10 mouse cellular contexts compared by ENCODE assay signal in the genomic region with DNA sequence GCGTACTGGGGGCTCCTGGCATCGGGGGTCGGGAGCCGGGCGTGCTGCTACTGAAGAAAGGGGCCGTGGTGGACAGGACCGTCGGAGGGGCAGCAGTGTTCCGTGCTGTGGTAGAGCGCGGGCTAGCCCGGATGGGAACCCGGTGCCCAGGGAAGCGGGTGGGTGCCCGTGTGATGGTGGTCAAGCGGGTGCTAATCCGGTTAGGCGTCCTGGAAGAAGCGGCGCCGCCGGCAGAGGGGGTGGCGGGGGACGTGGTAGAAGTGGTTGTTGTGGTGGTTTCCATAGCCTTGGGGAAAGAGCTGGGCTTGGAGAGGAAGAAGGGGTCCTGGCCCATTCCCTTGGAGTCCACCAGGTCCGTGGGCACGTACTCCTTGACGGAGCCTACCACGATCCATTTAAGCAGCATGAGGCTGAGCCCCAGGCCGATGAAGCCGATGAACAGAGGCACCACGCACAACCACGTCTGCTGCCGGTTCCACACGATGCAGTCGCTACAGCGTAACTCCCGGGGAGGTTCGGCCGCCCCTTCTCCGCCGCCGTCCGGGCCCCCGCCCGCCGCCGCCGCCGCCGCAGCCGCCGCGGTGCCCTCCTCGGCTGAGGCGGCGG. TPM values are rescaled to one million over a fixed set of nuclear protein-coding genes. Genes with fewer than 3 reads are reported as not detected.
DNase-seq lines count a peak whose midpoint lies in the region; ATAC-seq and TF ChIP-seq lines count a peak whose summit lies in the region.
"Had no signal": no experiment of that assay in that cellular context is flagged by ENCODE, and none has a peak within 500 bp of the region (broad histone marks: within the 10 kb centered on the region; RNA-seq: fewer than 3 reads in every experiment).

No protein-coding gene starts in this region.

- intact Hi-C loops in left cerebral cortex, adult 2 months (cut with DNase I) = loop anchor here (1.0 to 5.0 kb wide), 2 partner anchors 365 to 480 kb away; no protein-coding TSS in a partner anchor
- intact Hi-C loops in heart, postnatal 14 days (cut with DNase I) = no loop called here

- H3K9ac ChIP-seq in heart, embryonic 16.5 days (ENCODE audit: low read length) = peak overlapping the region; percentile 20; the same call in 1 of the 2 replicates
- H3K9ac ChIP-seq in forebrain, embryonic 13.5 days = peak overlapping the region; percentile 84
- H3K9ac ChIP-seq in midbrain, embryonic 16.5 days (ENCODE audit: low read depth, low read length) = peak overlapping the region; percentile 92

- ATAC-seq in heart, embryonic 16.5 days (replicated peaks; ENCODE audit: extremely low read depth, insufficient read depth, low FRiP score) = no peak
- peak; percentile 52 for ATAC-seq in forebrain, embryonic 13.5 days
- peak; percentile 38 for ATAC-seq in midbrain, embryonic 16.5 days

- H3K4me3 ChIP-seq in heart, embryonic 16.5 days (ENCODE audit: low read length) = peak overlapping the region; percentile 51
- H3K4me3 ChIP-seq in forebrain, embryonic 13.5 days = peak overlapping the region; percentile 73
- H3K4me3 ChIP-seq in left cerebral cortex, adult 2 months = peak overlapping the region; percentile 67
- peak overlapping the region; percentile 75 for H3K4me3 ChIP-seq in midbrain, embryonic 16.5 days (ENCODE audit: low read depth, low read length)

- peak overlapping the region; percentile 69 for H3K4me2 ChIP-seq in heart, embryonic 16.5 days (ENCODE audit: low read depth, low read length)
- peak overlapping the region; percentile 91 for H3K4me2 ChIP-seq in forebrain, embryonic 13.5 days
- peak overlapping the region; percentile 68 for H3K4me2 ChIP-seq in midbrain, embryonic 16.5 days (ENCODE audit: low read length)

- no peaks in the 10 kb centered on the region for H3K36me3 ChIP-seq in heart, embryonic 16.5 days (ENCODE audit: control insufficient read depth, insufficient read depth)
- H3K36me3 ChIP-seq in forebrain, embryonic 13.5 days (ENCODE audit: poor library complexity, severe bottlenecking) = no peaks in the 10 kb centered on the region
- no peaks in the 10 kb centered on the region for H3K36me3 ChIP-seq in midbrain, embryonic 16.5 days (ENCODE audit: control insufficient read depth, insufficient read depth, low read length)
- H3K36me3 ChIP-seq: G1E had no signal

- DNase-seq in heart, adult 9 months (ENCODE audit: low spot score in 2 of 2) = no peak
- DNase-seq in cerebellum, adult 11 months = peak; percentile 33
- peak; percentile 40 to 45 for DNase-seq in left cerebral cortex, adult 2 months (ENCODE audit: extremely low spot score in 1 of 2, low spot score in 2 of 2)
- no peak for DNase-seq in spleen, adult 12 weeks (ENCODE audit: low spot score)
- no peak for DNase-seq in heart, postnatal 14 days

- H3K27me3 ChIP-seq in heart, embryonic 16.5 days (ENCODE audit: control insufficient read depth, insufficient read depth, low read length) = peaks cover 67% of the 10 kb centered on the region
- H3K27me3 ChIP-seq in forebrain, embryonic 13.5 days = peaks cover 17% of the 10 kb centered on the region
- no peaks in the 10 kb centered on the region for H3K27me3 ChIP-seq in midbrain, embryonic 16.5 days (ENCODE audit: control insufficient read depth, insufficient read depth, low read depth, low read length)

- no peak overlapping the region for H3K27ac ChIP-seq in heart, embryonic 16.5 days (ENCODE audit: low read length)
- peak overlapping the region; percentile 75 for H3K27ac ChIP-seq in forebrain, embryonic 13.5 days
- peak overlapping the region; percentile 97 for H3K27ac ChIP-seq in left cerebral cortex, adult 2 months
- H3K27ac ChIP-seq in midbrain, embryonic 16.5 days (ENCODE audit: low read length) = peak overlapping the region; percentile 98

- H3K9me3 ChIP-seq in heart, embryonic 16.5 days (replicated peaks; ENCODE audit: control insufficient read depth, low read length) = no peaks in the 10 kb centered on the region
- H3K9me3 ChIP-seq in forebrain, embryonic 13.5 days (replicated peaks) = no peaks in the 10 kb centered on the region
- no peaks in the 10 kb centered on the region for H3K9me3 ChIP-seq in midbrain, embryonic 16.5 days (replicated peaks; ENCODE audit: control insufficient read depth, low read length, poor library complexity, severe bottlenecking)

- 5% methylated on average over 54 of the region's 56 CpGs for WGBS in heart, embryonic 16.5 days
- WGBS in forebrain, embryonic 13.5 days = 1% methylated on average over 32 of the region's 56 CpGs
- under 1% methylated on average over 49 of the region's 56 CpGs for WGBS in midbrain, embryonic 16.5 days

- H3K4me1 ChIP-seq in heart, embryonic 16.5 days (ENCODE audit: control insufficient read depth, insufficient read depth, low read length) = peaks cover 2% of the 10 kb centered on the region; the same call in 1 of the 2 replicates
- peaks cover 26% of the 10 kb centered on the region for H3K4me1 ChIP-seq in forebrain, embryonic 13.5 days
- H3K4me1 ChIP-seq in midbrain, embryonic 16.5 days (ENCODE audit: control insufficient read depth, insufficient read depth, low read length) = peaks cover 20% of the 10 kb centered on the region

- TF ChIP-seq CTCF in left cerebral cortex, adult 2 months (IDR thresholded peaks at IDR 0.05) = no peak

RNA-seq across cellular contexts. Expression of a gene that starts 0.6 kb away (rescaled TPM):
- polyA plus RNA-seq in heart, embryonic 16.5 days (2015; fragmentation: Nextera tagmentation; extraction: Ambion mirVana) = not detected in 2 replicates
- polyA plus RNA-seq in forebrain, embryonic 13.5 days (2015; fragmentation: Nextera tagmentation; extraction: Ambion mirVana) = 3.5 and 3.7 TPM in 2 replicates
- 10 to 100 TPM; 73.3 to 76.3 TPM for total RNA-seq in left cerebral cortex, adult 2 months (2021)
- 12.9 and 14.5 TPM in 2 replicates for polyA plus RNA-seq in midbrain, embryonic 16.5 days (2015; fragmentation: Nextera tagmentation; extraction: Ambion mirVana)
- total RNA-seq in heart, postnatal 14 days (2021) = not detected
- polyA plus RNA-seq: G1E; spleen, adult 2 months had no signal

Comparison
In these comparisons a context has a peak if more than half of its experiments do, and no peak if none do; other contexts are left out.
1. H3K9ac ChIP-seq: peak in every context shown above with its lines; median percentile 92 in midbrain, embryonic 16.5 days; 84 in forebrain, embryonic 13.5 days; 20 in heart, embryonic 16.5 days.
2. DNase-seq: peak in cerebellum, adult 11 months (single experiment) and left cerebral cortex, adult 2 months (2 of 2); none in heart, adult 9 months (0 of 2), spleen, adult 12 weeks (single experiment) and heart, postnatal 14 days (0 of 2).
3. Peak in every context shown above with its lines, with median percentiles within 50 percentile points of each other: H3K4me2 ChIP-seq and H3K4me3 ChIP-seq.